Mouse (Mus musculus): ENCODE measurements around the gene Olfr410. TPM values are rescaled to one million over a fixed set of nuclear protein-coding genes. Genes with fewer than 3 reads are reported as not detected.

The Olfr410 gene
- not detected in 2 replicates for total RNA-seq (2014; fragmentation: Nextera tagmentation)
- total RNA-seq (2017): not detected in 2 replicates

DNA sequence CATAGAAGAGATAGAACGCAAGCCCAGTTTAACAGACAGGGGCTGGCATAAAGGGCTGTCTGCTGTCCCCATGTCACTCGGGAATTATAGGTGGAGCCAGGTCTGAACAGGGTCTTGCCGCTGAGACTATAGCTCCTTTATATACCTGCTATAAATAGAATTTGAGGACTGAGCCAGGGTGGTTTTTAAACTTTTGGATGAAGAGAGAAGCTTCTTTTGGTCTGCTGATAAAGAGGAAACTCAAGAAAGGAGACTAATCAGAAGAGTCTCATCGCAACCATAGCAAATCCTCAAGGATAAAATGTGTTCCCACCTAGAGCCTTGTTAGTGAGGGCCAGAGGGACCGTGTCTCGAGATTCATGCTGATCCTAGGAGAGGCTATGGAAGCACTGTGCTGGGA is at the start of gene Olfr410:
Olfr410 (minus strand) TSS at position 101 of the 400 bp plus-strand sequence.
- no peak for ATAC-seq (replicated peaks; ENCODE audit: poor library complexity, severe bottlenecking)

DNA sequence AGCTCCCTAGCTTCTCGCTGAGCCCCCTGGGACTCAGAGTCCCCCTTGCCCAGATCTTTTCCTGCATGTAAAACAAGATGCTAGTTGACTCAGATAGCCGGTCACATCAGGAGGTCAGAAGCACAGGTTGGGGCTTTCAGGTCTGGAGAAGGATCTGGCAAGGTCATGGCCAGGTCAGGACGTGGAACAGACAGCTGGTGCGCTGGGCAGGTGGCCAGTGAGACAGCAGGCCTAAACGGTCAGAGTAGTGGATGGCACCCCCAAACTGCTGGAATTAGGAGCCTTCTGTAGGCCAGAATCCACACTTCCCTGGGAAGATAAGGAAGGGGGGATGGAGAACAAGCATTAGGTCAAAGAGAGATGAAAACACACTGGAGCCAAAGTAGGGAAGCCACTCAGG is 49.4 kb upstream of the Olfr410 start:
- ATAC-seq (replicated peaks; ENCODE audit: poor library complexity, severe bottlenecking): no peak

DNA sequence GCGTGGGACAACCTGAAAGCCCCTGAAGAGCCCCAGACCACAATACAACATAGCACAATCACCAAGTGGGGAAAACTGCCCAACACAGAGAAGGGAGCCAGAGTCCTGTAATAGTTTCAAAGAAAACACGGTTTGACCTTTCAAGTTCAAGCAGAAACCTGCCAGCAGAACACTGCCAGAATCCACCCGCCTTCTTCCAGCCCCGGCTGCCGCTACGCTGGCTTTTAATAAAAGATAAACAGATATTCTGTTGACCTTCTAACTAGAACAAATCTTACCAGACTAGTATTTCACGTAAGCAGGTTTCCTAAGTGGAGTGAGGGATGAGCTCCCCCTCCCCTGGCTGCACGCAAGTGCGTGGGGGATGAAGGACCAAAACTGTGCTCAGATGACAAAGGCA is 47.8 kb upstream of the Olfr410 start:
- no peak for ATAC-seq (replicated peaks; ENCODE audit: poor library complexity, severe bottlenecking)

GRCm38 (mm10) chr11:74379166-74379873 is 41.5 kb upstream of the Olfr410 start:
- ATAC-seq (replicated peaks; ENCODE audit: poor library complexity, severe bottlenecking): no peak

DNA sequence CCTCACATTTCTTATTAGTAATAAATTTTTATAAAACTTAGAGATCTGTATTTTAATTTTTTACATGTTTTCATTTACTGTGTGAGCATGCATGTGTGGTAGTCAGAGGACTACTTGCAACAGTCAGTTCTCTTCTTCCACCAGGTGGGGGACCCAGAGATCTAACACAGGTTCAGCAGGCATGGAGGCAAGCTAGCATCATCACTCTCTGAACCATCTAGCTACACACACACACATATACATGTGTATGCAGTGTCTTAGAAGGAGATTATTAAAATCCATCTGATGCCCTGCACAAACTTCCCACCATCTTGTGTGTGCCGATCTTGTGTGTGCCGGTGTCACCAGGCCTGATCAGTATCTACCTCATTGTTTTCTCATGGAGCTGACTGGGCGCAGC is 39.0 kb upstream of the Olfr410 start:
- ATAC-seq (replicated peaks; ENCODE audit: poor library complexity, severe bottlenecking): peak; percentile 42

- ATAC-seq (replicated peaks; ENCODE audit: poor library complexity, severe bottlenecking): peak; percentile 84
Measured at GRCm38 (mm10) chr11:74371393-74372100, 33.7 kb upstream of the Olfr410 start.

- no peak for ATAC-seq (replicated peaks; ENCODE audit: poor library complexity, severe bottlenecking)
Measured at GRCm38 (mm10) chr11:74361769-74362168, 23.9 kb upstream of the Olfr410 start, which contains the start of gene Olfr412. Gene Olfr412 (plus strand): TSS chr11:74362069.

GRCm38 (mm10) chr11:74352550-74352949 is 14.7 kb upstream of the Olfr410 start, which contains the start of gene Olfr411:
Gene Olfr411 (minus strand): TSS chr11:74352650.
- no peak for ATAC-seq (replicated peaks; ENCODE audit: poor library complexity, severe bottlenecking)

DNA sequence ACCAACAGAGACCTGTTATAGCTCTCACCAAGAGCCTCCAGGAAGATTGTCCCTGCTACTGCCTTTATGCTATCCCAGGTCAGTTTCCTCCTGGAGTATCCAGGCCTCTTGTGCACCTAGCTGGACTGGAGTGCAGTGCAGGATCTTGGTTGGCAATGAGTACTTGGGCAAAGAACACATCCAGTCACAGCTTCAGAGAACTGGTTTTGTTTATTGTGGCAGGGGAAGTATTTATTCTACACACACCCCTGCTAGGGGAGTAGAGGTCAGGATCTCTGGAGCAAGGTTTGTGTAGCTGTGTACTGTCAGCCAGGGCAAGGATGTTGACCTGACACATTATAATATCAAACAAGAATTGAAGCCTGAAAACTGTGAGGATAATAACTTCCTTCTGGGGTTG is 9.1 kb downstream of the Olfr410 start:
- ATAC-seq (replicated peaks; ENCODE audit: poor library complexity, severe bottlenecking): no peak

GRCm38 (mm10) chr11:74326044-74326443 is 11.8 kb downstream of the Olfr410 start:
- no peak for ATAC-seq (replicated peaks; ENCODE audit: poor library complexity, severe bottlenecking)

DNA sequence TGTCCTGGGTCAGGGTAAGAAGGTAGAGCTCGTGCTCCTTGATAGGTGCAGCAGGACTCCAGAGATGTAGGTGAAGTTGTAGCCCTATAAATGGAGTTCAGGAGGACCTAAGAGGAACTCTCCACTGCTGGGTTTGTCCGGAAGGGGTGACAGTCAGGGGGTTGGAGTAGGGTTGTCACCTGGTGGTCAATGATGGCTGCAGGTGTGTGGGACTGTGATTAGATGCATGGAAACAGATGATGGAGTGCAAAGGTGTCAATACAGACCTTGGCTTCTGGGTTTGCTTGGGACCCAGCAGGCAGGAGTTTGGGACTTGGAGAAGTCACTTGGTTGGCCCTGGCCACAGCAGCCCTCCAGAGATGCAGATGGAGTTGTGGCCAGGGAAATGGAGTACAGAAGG is 50.6 kb downstream of the Olfr410 start:
- ATAC-seq (replicated peaks; ENCODE audit: poor library complexity, severe bottlenecking): no peak

- ATAC-seq (replicated peaks; ENCODE audit: poor library complexity, severe bottlenecking): no peak
Measured at GRCm38 (mm10) chr11:74283436-74283835, 54.4 kb downstream of the Olfr410 start, which contains the start of gene Olfr59. Gene Olfr59 (plus strand): TSS chr11:74283736.

Other genes starting within 250 kb of the Olfr410 start
- not detected in 2 replicates for gene Olfr401, start 224.3 kb downstream of the Olfr410 start, total RNA-seq (2014; fragmentation: Nextera tagmentation)
- gene Olfr401, start 224.3 kb downstream of the Olfr410 start, total RNA-seq (2017): not detected in 2 replicates
- gene Olfr402, start 184.5 kb downstream of the Olfr410 start, total RNA-seq (2014; fragmentation: Nextera tagmentation): not detected in 2 replicates
- gene Olfr402, start 184.5 kb downstream of the Olfr410 start, total RNA-seq (2017): not detected in 2 replicates
- gene Olfr403, start 151.8 kb downstream of the Olfr410 start, total RNA-seq (2014; fragmentation: Nextera tagmentation): not detected in 2 replicates
- not detected in 2 replicates for gene Olfr403, start 151.8 kb downstream of the Olfr410 start, total RNA-seq (2017)
- gene Olfr43, start 126.7 kb downstream of the Olfr410 start, total RNA-seq (2014; fragmentation: Nextera tagmentation): not detected in 2 replicates
- not detected in 2 replicates for gene Olfr43, start 126.7 kb downstream of the Olfr410 start, total RNA-seq (2017)
- gene Olfr406, start 78.2 kb downstream of the Olfr410 start, total RNA-seq (2014; fragmentation: Nextera tagmentation): not detected in 2 replicates
- not detected in 2 replicates for gene Olfr406, start 78.2 kb downstream of the Olfr410 start, total RNA-seq (2017)
- gene Olfr59, start 54.3 kb downstream of the Olfr410 start, total RNA-seq (2014; fragmentation: Nextera tagmentation): not detected in 2 replicates
- gene Olfr59, start 54.3 kb downstream of the Olfr410 start, total RNA-seq (2017): not detected in 2 replicates
- gene Olfr411, start 14.6 kb upstream of the Olfr410 start, total RNA-seq (2014; fragmentation: Nextera tagmentation): not detected in 2 replicates
- gene Olfr411, start 14.6 kb upstream of the Olfr410 start, total RNA-seq (2017): not detected in 2 replicates
- gene Olfr412, start 24.0 kb upstream of the Olfr410 start, total RNA-seq (2014; fragmentation: Nextera tagmentation): not detected in 2 replicates
- not detected in 2 replicates for gene Olfr412, start 24.0 kb upstream of the Olfr410 start, total RNA-seq (2017)